Mouse (Mus musculus): ENCODE data around the gene Etv5. TPM values are rescaled to one million over a fixed set of nuclear protein-coding genes. Genes with fewer than 3 reads are reported as not detected.

Etv5 gene
- polyA plus RNA-seq, 1 experiment = 18.0 TPM

DNA sequence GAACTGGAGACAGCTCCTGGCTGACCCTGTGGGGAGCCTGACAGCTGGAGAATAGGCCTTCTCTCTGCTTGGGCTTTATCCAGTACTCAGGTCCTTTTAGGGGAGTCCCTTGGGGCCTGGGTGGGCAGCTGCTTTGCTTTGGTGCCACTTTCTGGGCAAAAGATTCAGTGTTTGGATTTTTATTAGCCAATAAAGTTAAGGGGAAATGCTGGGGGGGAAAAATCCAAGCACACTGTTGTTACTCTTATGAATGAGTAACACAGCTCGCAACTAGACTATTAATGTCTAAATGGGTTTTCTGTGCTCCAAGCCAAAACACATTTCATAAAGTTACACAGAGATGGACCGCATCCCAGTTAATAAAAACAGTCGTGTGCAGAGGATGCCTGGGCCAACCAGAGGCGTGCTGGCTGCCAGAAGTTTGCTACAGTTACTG lies 98.3 kb downstream of the Etv5 start:
- 82% methylated on average over 4 of the region's 4 CpGs for WGBS
- no peak overlapping the region for H3K4me3 ChIP-seq (replicated peaks; ENCODE audit: control insufficient read depth, low read depth, low read length)
- no peak overlapping the region for H3K27ac ChIP-seq (ENCODE audit: control insufficient read depth, insufficient read depth, low read depth, low read length, poor library complexity)
- H3K4me1 ChIP-seq (ENCODE audit: control insufficient read depth, insufficient read depth, low read length) = no peaks in the 10 kb centered on the region
- no peak for TF ChIP-seq POLR2A (IDR thresholded peaks at IDR 0.05; ENCODE audit: borderline replicate concordance, control insufficient read depth, low read depth, low read length)
- TF ChIP-seq CTCF (IDR thresholded peaks at IDR 0.05; ENCODE audit: control insufficient read depth, insufficient read depth, low read length) = no peak

DNA sequence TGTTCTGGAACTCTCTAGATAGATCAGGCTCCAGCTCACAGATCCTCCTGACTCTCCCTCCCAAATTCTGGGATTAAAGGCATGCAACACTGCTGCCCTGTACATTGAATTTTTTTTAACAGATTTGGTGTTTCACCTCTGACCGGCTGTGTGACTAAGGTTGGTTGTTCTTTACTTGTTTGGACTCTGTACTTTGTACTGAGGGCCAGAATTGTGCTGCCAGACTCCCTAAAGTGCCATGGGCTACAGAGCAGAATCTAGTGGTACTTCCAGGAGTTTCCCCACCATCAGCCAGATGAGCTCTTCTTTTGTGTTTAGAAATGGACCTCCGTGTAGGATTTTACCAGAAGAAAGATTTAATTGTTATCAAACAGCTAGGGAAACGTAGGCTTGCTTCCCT lies 103.7 kb downstream of the Etv5 start:
- Histone ChIP-seq H3K4me1 (ENCODE audit: control insufficient read depth, insufficient read depth, low read length) (no peaks in the 10 kb centered on the region; the same call in 1 of the 2 replicates), H3K27ac (ENCODE audit: control insufficient read depth, insufficient read depth, low read depth, low read length, poor library complexity) (no peak overlapping the region), H3K4me3 (replicated peaks; ENCODE audit: control insufficient read depth, low read depth, low read length) (no peak overlapping the region)
- no peak for TF ChIP-seq POLR2A (IDR thresholded peaks at IDR 0.05; ENCODE audit: borderline replicate concordance, control insufficient read depth, low read depth, low read length)
- no peak for TF ChIP-seq CTCF (IDR thresholded peaks at IDR 0.05; ENCODE audit: control insufficient read depth, insufficient read depth, low read length)
- 78% methylated on average over 3 of the region's 3 CpGs for WGBS

Other genes starting within 250 kb of the Etv5 start
- 105 and 128 TPM in 2 replicates for gene Tra2b, start 173.7 kb downstream of the Etv5 start, polyA plus RNA-seq (2011; ENCODE audit: insufficient read depth, insufficient read length, low replicate concordance, missing spikeins)
- gene Dgkg, start 217.5 kb upstream of the Etv5 start, polyA plus RNA-seq (2011; ENCODE audit: insufficient read depth, insufficient read length, low replicate concordance, missing spikeins) = 4.9 and 12.8 TPM in 2 replicates